Mouse (Mus musculus) ES-E14 (cell line): ENCODE measurements around the gene Pwwp2b.

Experiments used
- CHD2 ChIP-seq: IDR thresholded peaks from 2 replicates; pipeline ENCODE4 v1.6.1; 2014; ENCODE audit warnings: mild to moderate bottlenecking, low read depth, low read length, inconsistent platforms
- HCFC1 ChIP-seq: IDR thresholded peaks from 2 replicates; pipeline ENCODE4 v1.6.1; 2012; ENCODE audit warnings: low read length, inconsistent platforms, borderline replicate concordance; ENCODE audit not compliant: insufficient read depth
- MAFK ChIP-seq: IDR thresholded peaks from 2 replicates; pipeline ENCODE4 v1.6.1; 2014; ENCODE audit warnings: mild to moderate bottlenecking, low read depth, low read length, inconsistent platforms; ENCODE audit not compliant: insufficient read depth
- ZC3H11A ChIP-seq: IDR thresholded peaks from 2 replicates; pipeline ENCODE4 v1.6.1; 2012; ENCODE audit warnings: low read depth, mild to moderate bottlenecking, inconsistent platforms, low read length, borderline replicate concordance
- ZNF384 ChIP-seq: IDR thresholded peaks from 2 replicates; pipeline ENCODE4 v1.6.1; 2012; ENCODE audit warnings: low read depth, low read length, inconsistent platforms

DNA sequence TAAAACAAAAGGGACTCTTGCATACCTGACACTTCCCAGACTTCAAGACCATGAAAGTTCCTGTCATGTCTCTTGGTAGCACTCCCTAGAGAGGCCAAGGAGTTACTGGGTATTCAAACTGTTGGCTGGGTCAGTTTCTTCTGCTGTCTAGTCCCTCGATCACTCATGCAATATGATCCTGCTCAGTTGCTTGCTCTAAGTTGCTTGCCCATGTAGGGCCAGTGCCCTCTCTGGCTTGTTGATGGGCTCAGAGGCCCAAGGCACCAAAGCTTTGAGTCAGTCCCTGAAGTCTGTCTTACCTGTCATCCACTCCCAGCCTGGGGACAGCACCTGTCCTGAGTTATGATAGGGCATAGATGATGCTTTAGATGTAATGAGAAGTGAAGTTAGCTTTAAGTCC lies 22.5 kb downstream of the Pwwp2b start:
- TF ChIP-seq CHD2 (no peak), ZNF384 (no peak), HCFC1 (no peak), MAFK (no peak), ZC3H11A (no peak)
